Mouse (Mus musculus) E14TG2a.4 (cell line): Measurements from ENCODE around the gene Opa3.

ENCODE experiments used
- H3K27me3 ChIP-seq: 2 replicates; pipeline ENCODE4 v1.6.1; 2014; ENCODE audit warnings: low read length, control low read depth; ENCODE audit not compliant: insufficient read depth
- H3K36me3 ChIP-seq: 2 replicates; pipeline ENCODE4 v1.6.1; 2014; ENCODE audit warnings: low read length, control low read depth; ENCODE audit not compliant: insufficient read depth
- H3K4me1 ChIP-seq: replicated peaks from 2 replicates; pipeline ENCODE4 v1.6.1; 2014; ENCODE audit warnings: low read depth, low read length, control low read depth
- H3K4me3 ChIP-seq: replicated peaks from 2 replicates; pipeline ENCODE4 v1.5.1; 2014; ENCODE audit warnings: mild to moderate bottlenecking, low read length
- H3K9me3 ChIP-seq: 2 replicates; pipeline ENCODE4 v1.6.1; 2014; ENCODE audit warnings: low read length, control low read depth
- CTCF ChIP-seq: conservative IDR thresholded peaks from 2 replicates; pipeline ENCODE4 v1.5.1; 2014; ENCODE audit warnings: low read length
- NANOG ChIP-seq: IDR thresholded peaks from 2 replicates; pipeline ENCODE4 v1.6.1; 2014; ENCODE audit warnings: borderline replicate concordance, low read length, mixed read lengths
- POU5F1 ChIP-seq: IDR thresholded peaks from 2 replicates; pipeline ENCODE4 v1.6.1; 2014; ENCODE audit warnings: low read length, borderline replicate concordance

The Opa3 gene

DNA sequence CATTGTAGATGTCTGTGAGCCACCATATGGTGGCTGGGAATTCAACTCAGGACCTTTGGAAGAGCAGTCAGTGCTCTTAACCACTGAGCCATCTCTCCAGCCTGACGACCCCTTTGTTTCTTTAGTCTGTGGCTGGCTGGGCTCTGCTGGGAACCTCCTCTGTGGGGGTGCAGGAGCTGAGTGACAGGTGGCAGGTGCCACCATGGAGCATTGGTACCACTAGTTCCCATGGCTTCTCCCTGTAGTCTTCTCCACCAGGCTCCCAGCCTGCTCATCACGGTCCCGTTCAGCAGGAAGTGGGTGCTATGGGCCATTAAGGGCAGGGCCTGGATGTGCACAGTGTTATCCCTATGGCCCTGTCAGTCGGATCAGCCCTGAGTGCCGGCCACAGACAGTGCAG is 6.5 kb downstream of the Opa3 start:
- no peaks in the 10 kb centered on the region for H3K9me3 ChIP-seq
- H3K36me3 ChIP-seq = peaks cover 40% of the 10 kb centered on the region
- no peaks in the 10 kb centered on the region for H3K27me3 ChIP-seq
- TF ChIP-seq CTCF = no peak
- no peak for TF ChIP-seq POU5F1
- no peak for TF ChIP-seq NANOG
- H3K4me3 ChIP-seq = no peak overlapping the region
- H3K4me1 ChIP-seq = peaks cover 86% of the 10 kb centered on the region

DNA sequence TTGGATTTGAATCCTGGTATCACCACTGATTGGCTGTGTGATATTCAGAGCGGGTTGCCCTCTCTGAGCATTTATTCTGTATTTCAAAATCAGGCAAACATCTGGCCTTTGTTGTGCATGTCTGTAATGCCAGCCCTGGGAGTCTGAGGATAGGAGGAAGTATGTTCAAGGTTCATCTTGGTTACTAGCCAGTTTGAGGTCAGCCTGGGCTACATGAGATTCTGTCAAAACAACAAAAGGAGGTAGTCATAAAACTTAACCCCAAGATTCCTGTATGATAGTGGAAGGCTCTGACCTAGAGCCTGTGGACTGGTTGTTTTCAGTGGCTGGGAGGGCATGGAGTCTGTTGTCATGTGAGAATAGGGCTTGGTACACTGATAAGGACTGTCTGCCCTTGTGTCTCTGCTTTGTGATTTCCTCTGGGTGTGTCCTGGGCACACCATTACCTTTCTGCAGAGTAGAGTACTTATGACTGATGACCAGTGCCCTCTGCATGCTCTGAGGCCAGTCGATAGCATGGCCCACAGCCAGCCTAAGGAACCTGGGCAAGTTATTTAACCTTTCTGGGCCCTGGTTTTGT is 7.0 kb downstream of the Opa3 start:
- no peak overlapping the region for H3K4me3 ChIP-seq
- TF ChIP-seq CTCF (no peak), POU5F1 (no peak), NANOG (no peak)
- peaks cover 36% of the 10 kb centered on the region for H3K36me3 ChIP-seq
- H3K4me1 ChIP-seq = peaks cover 86% of the 10 kb centered on the region
- no peaks in the 10 kb centered on the region for H3K9me3 ChIP-seq
- H3K27me3 ChIP-seq = no peaks in the 10 kb centered on the region

DNA sequence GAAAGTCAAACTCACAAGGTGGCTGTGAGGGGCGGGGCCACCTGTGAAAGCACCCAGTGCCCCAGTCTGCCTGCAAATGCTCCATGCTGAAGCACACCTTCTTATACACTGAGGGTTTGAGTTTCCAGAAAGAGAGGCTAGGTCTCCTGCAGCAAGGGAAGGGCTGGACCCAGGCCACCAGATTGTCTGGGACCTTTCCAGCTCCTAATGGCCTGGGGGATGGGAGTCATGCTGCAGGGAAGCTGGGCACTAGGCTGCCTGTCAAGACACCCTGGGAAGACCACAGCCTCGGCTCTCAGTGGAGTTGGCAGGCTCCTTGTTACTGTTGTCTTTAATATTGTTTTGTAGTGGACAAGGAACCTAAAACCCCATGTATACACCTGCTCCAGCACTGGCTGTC is 8.3 kb downstream of the Opa3 start:
- Histone ChIP-seq H3K36me3 (peaks cover 30% of the 10 kb centered on the region), H3K4me3 (no peak overlapping the region), H3K27me3 (no peaks in the 10 kb centered on the region), H3K4me1 (peaks cover 86% of the 10 kb centered on the region), H3K9me3 (no peaks in the 10 kb centered on the region)
- TF ChIP-seq POU5F1 (no peak), CTCF (no peak)

DNA sequence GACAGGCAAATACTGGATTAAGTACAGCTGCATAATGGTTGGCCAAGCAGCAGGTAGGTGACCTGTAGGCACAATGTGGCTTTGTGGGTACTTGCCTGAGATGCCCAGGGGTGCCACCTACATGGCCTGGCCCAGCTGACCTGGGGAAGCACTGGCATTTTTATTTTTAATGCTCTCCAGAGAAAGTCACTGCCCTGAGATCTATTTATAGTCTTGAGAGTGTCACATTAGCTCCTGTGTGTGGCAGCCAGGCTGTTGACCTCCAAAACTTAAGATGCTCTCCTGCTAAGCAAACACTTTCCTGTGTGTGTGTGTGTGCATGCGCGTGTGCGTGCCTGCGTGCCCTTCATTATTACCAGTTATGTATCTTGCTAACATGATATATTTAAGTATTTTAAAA is 10.2 kb downstream of the Opa3 start:
- H3K4me1 ChIP-seq = peaks cover 78% of the 10 kb centered on the region
- TF ChIP-seq CTCF (no peak), NANOG (no peak), POU5F1 (no peak)
- H3K4me3 ChIP-seq = no peak overlapping the region
- H3K36me3 ChIP-seq = peaks cover 12% of the 10 kb centered on the region; the same call in 1 of the 2 replicates
- no peaks in the 10 kb centered on the region for H3K9me3 ChIP-seq
- no peaks in the 10 kb centered on the region for H3K27me3 ChIP-seq

DNA sequence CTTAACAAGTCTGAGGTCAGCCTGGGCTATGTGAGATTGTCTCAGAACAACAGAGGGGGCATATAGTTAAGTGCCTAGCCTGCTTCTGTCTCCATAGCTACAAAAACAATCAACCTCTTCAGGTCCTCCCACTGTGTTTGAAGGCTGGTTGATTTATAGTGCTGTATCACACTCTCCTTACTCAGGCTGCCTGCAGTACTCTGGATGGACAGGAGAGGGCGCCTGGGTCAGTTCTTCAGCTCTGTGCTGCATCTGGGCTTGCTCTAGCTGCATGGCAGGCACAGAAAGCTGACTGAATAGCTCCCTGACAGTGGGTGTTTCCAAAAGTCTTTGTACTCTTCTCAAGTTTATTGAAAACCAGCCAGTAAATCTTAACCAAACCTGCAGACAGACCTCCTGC is 11.3 kb downstream of the Opa3 start:
- no peaks in the 10 kb centered on the region for H3K9me3 ChIP-seq
- TF ChIP-seq CTCF (peak; percentile 84), NANOG (no peak), POU5F1 (no peak)
- H3K27me3 ChIP-seq = no peaks in the 10 kb centered on the region
- H3K36me3 ChIP-seq = peaks cover 16% of the 10 kb centered on the region
- H3K4me3 ChIP-seq = no peak overlapping the region
- H3K4me1 ChIP-seq = peaks cover 86% of the 10 kb centered on the region

DNA sequence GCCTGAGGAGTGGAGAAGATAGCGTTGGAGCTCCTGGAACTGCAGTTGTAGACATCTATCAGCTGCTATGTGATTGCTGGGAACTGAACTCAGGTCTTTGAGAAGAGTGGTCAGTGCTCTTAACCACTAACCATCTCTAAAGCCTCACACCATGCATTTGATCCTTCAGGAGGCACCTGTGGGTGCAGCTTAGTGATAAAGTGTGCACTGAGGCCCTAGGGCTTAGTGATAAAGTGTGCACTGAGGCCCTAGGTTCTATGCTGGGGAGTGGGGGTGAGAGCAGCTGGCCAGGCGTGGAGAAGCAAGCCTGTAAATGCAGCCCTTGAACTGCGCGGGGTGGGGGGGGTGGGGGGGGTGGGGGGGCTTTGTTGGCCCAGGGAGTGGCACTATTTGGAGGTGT is 11.9 kb downstream of the Opa3 start:
- Histone ChIP-seq H3K27me3 (no peaks in the 10 kb centered on the region), H3K4me3 (no peak overlapping the region), H3K4me1 (peaks cover 87% of the 10 kb centered on the region), H3K36me3 (peaks cover 17% of the 10 kb centered on the region), H3K9me3 (no peaks in the 10 kb centered on the region)
- TF ChIP-seq CTCF (no peak), POU5F1 (no peak)

DNA sequence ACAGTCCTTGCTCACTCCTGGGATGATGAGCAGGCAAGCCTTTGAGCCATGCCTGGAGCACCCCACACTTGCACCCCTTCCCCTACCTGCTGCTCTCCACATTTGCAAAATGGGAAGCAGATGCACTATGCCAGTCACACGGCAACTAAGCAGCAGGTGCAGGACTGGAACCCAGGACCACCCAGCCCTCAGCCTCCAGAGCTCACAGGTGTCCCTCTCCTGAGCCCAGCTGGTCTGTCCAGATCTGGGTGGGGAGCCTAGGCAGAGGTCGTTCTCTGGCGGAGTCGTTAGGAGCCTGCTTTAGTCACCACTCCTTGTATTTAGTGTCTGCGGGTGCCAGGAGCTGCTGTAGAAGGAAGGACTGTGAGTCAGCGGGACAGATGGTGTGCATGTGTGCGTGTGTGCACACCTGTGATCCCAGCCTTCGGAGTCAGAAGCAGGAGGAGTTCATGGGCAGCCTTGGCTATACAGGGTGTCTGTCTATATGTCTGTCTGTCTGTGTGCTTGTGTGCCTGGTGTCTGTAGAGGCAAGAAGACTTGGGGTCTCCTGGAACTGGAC is 12.8 kb downstream of the Opa3 start:
- Histone ChIP-seq H3K9me3 (no peaks in the 10 kb centered on the region), H3K4me1 (peaks cover 87% of the 10 kb centered on the region), H3K27me3 (no peaks in the 10 kb centered on the region)

DNA sequence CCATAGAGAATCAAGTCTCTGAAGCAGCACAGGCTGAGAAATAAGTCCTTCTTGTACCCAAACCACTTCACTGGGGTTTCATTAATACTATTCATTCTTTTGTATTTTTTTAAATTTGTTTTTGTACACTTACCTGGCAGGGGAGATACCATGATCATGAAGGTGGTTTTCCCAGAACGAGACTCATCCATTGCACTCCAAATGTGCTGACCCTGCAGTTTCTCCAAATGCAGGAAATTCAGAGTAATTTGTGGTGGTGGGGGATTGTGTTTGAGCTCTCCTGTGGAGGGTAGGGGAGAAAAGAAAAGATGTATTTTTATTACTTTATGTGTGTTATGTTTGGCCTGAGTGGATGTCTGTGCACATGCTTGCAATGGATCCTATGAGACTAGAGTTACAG is 13.9 kb downstream of the Opa3 start:
- TF ChIP-seq NANOG = no peak
- no peak for TF ChIP-seq POU5F1
- TF ChIP-seq CTCF = no peak
- Histone ChIP-seq H3K4me1 (peaks cover 83% of the 10 kb centered on the region), H3K4me3 (no peak overlapping the region), H3K27me3 (no peaks in the 10 kb centered on the region), H3K36me3 (peaks cover 33% of the 10 kb centered on the region), H3K9me3 (no peaks in the 10 kb centered on the region)

More for the DNA sequence above, 12.8 kb downstream of the Opa3 start:
- H3K36me3 ChIP-seq = peaks cover 26% of the 10 kb centered on the region
- TF ChIP-seq POU5F1 = no peak
- no peak for TF ChIP-seq CTCF
- TF ChIP-seq NANOG = no peak
- 0 out of 2 replicates have a peak overlapping the region, but pooled peaks have one; percentile 20 for H3K4me3 ChIP-seq

DNA sequence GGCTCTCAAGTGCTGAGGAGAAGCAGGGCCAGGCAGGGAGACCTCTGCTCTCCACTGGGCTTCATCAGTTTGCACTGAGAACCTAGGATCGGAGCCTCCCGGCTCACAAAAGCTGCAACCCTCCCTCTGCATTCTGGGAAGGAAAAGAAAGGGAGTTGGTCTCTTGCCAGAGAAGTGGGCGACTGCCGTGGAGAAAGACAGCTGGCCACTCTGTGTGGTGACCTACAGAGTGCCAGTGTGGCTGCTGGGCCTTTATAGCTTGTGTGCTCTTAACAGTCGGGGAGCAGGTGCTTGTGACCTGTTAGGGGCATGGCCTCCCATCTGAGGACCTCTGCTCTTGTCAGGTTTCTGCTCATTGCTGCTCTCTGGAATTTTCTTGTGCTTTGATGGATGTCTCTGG is 15.7 kb downstream of the Opa3 start:
- Histone ChIP-seq H3K4me3 (0 out of 2 replicates have a peak overlapping the region, but pooled peaks have one; percentile 49), H3K9me3 (no peaks in the 10 kb centered on the region), H3K4me1 (peaks cover 76% of the 10 kb centered on the region), H3K27me3 (no peaks in the 10 kb centered on the region), H3K36me3 (peaks cover 41% of the 10 kb centered on the region)
- TF ChIP-seq POU5F1 (no peak), CTCF (no peak), NANOG (no peak)
